Mouse (Mus musculus) cerebellum, adult 2 months (tissue): Measurements from ENCODE around the gene Lmo7.

ENCODE experiments used
- CTCF ChIP-seq: fragments of 200-500 bp; IDR thresholded peaks from 2 replicates; pipeline ENCODE4 v1.5.1; 2011; ENCODE audit warnings: low read depth, mild to moderate bottlenecking, control low read depth, low read length, moderate library complexity, borderline replicate concordance; ENCODE audit not compliant: insufficient read depth
- POLR2A ChIP-seq: fragments of 200-500 bp; IDR thresholded peaks from 2 replicates; pipeline ENCODE4 v1.6.1; 2011; ENCODE audit warnings: low read length, control low read depth, borderline replicate concordance; ENCODE audit not compliant: insufficient read depth

- TF ChIP-seq CTCF (no peak), POLR2A (no peak)
These were observed 168.5 kb downstream of the Lmo7 start for GRCm38 (mm10) chr14:101898250-101898649.
